9 mouse cellular contexts compared by ENCODE assay signal in the genomic region with DNA sequence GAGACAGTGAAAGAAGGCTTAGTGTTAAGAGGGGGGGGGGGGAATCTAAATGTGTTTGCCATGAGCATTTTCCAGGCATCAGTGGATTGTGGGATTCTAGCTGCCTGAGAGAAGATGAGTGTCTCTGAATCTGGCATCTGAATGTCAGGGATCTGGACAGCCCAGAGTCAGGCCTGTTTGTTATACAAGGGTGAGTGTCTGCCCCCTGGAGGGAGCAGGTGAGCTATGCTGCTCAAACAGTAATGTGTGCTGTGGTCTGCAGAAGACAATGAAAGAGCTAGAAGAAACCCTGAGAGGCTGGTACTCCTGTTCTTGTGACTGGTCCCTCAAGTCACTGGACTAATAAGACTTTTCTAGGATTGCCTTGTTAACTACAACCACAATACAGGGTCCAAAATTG. TPM values are rescaled to one million over a fixed set of nuclear protein-coding genes. Genes with fewer than 3 reads are reported as not detected.
A peak's percentile ranks its signal among the peaks of the same experiment; 100 is the strongest.
DNase-seq lines count a peak whose midpoint lies in the region; ATAC-seq and TF ChIP-seq lines count a peak whose summit lies in the region.
"Had no signal": no experiment of that assay in that cellular context is flagged by ENCODE, and none has a peak within 500 bp of the region (broad histone marks: within the 10 kb centered on the region; RNA-seq: fewer than 3 reads in every experiment).

No protein-coding gene starts in this region.

- H3K36me3 ChIP-seq in forebrain, postnatal 0 days (ENCODE audit: insufficient read depth) = no peaks in the 10 kb centered on the region
- no peaks in the 10 kb centered on the region for H3K36me3 ChIP-seq in forebrain, embryonic 13.5 days (ENCODE audit: poor library complexity, severe bottlenecking)
- H3K36me3 ChIP-seq in splenic B cell, adult 2 months (ENCODE audit: control insufficient read depth, insufficient read depth, low read length, poor library complexity, severe bottlenecking) = no peaks in the 10 kb centered on the region; the same call in 1 of the 2 replicates
- H3K36me3 ChIP-seq in forebrain, embryonic 15.5 days = no peaks in the 10 kb centered on the region
- H3K36me3 ChIP-seq: limb, embryonic 12.5 days had no signal

- no peaks in the 10 kb centered on the region for H3K9me3 ChIP-seq in forebrain, postnatal 0 days (ENCODE audit: low read length)
- no peaks in the 10 kb centered on the region for H3K9me3 ChIP-seq in forebrain, embryonic 13.5 days (replicated peaks)
- no peaks in the 10 kb centered on the region for H3K9me3 ChIP-seq in forebrain, embryonic 15.5 days
- H3K9me3 ChIP-seq: limb, embryonic 12.5 days had no signal

- no peak overlapping the region for H3K9ac ChIP-seq in forebrain, postnatal 0 days
- no peak overlapping the region for H3K9ac ChIP-seq in forebrain, embryonic 13.5 days
- H3K9ac ChIP-seq in forebrain, embryonic 15.5 days (replicated peaks) = no peak overlapping the region
- H3K9ac ChIP-seq: limb, embryonic 12.5 days had no signal

- H3K27me3 ChIP-seq in forebrain, postnatal 0 days (ENCODE audit: insufficient read depth, low read length) = no peaks in the 10 kb centered on the region
- no peaks in the 10 kb centered on the region for H3K27me3 ChIP-seq in forebrain, embryonic 13.5 days
- no peaks in the 10 kb centered on the region for H3K27me3 ChIP-seq in splenic B cell, adult 2 months (ENCODE audit: control insufficient read depth, insufficient read depth, low read length, poor library complexity, severe bottlenecking)
- no peaks in the 10 kb centered on the region for H3K27me3 ChIP-seq in forebrain, embryonic 15.5 days
- H3K27me3 ChIP-seq: limb, embryonic 12.5 days had no signal

- ATAC-seq in forebrain, postnatal 0 days = peak; percentile 43
- ATAC-seq in forebrain, embryonic 13.5 days = no peak
- no peak for ATAC-seq in forebrain, embryonic 15.5 days (replicated peaks)

- H3K4me2 ChIP-seq in forebrain, postnatal 0 days (ENCODE audit: low read depth) = no peak overlapping the region
- no peak overlapping the region for H3K4me2 ChIP-seq in forebrain, embryonic 13.5 days
- no peak overlapping the region for H3K4me2 ChIP-seq in forebrain, embryonic 15.5 days (replicated peaks)
- H3K4me2 ChIP-seq: limb, embryonic 12.5 days had no signal

- intact Hi-C loops in heart, postnatal 36 days (cut with DNase I) = loop anchor here (1.0 to 5.0 kb wide), 2 partner anchors 107 to 171 kb away; partner anchors contain the start of gene Serpinb6b

- H3K27ac ChIP-seq in forebrain, postnatal 0 days (ENCODE audit: low read depth, low read length) = no peak overlapping the region
- no peak overlapping the region for H3K27ac ChIP-seq in forebrain, embryonic 13.5 days
- no peak overlapping the region for H3K27ac ChIP-seq in forebrain, embryonic 15.5 days (replicated peaks)
- H3K27ac ChIP-seq: limb, embryonic 12.5 days had no signal

- H3K4me3 ChIP-seq in forebrain, postnatal 0 days (ENCODE audit: low read depth, low read length) = no peak overlapping the region
- H3K4me3 ChIP-seq in forebrain, embryonic 13.5 days = no peak overlapping the region
- no peak overlapping the region for H3K4me3 ChIP-seq in forebrain, embryonic 15.5 days
- H3K4me3 ChIP-seq: limb, embryonic 12.5 days had no signal

- TF ChIP-seq CTCF in forebrain, postnatal 0 days (IDR thresholded peaks at IDR 0.05; ENCODE audit: low read depth) = peak; percentile 39; the same call in 1 of the 2 replicates

- no peaks in the 10 kb centered on the region for H3K4me1 ChIP-seq in forebrain, postnatal 0 days (ENCODE audit: insufficient read depth)
- H3K4me1 ChIP-seq in forebrain, embryonic 13.5 days = no peaks in the 10 kb centered on the region
- no peaks in the 10 kb centered on the region for H3K4me1 ChIP-seq in forebrain, embryonic 15.5 days
- H3K4me1 ChIP-seq: limb, embryonic 12.5 days had no signal

- no peak for DNase-seq in forebrain, postnatal 0 days
- DNase-seq in A20 (ENCODE audit: low read depth, low spot score) = peak; percentile 70
- DNase-seq in adrenal gland, postnatal 25 days = peak; percentile 49
- peak; percentile 34 to 44 for DNase-seq in heart, postnatal 36 days
- DNase-seq in lung, adult 18-20 months = peak; percentile 55 to 69
- peak; percentile 70 for DNase-seq in splenic B cell, adult 2 months (ENCODE audit: low read depth, low spot score)

RNA-seq across cellular contexts. Expression of gene Serpinb1b, which starts 4.3 kb away (rescaled TPM):
- 0.95 and 1.1 TPM in 2 replicates for total RNA-seq in forebrain, postnatal 0 days (2014; rRNA removed)
- polyA plus RNA-seq in forebrain, postnatal 0 days (2015; fragmentation: Nextera tagmentation; extraction: Ambion mirVana) = 3.5 and 4.1 TPM in 2 replicates
- 2.7 and 4.1 TPM in 2 replicates for polyA plus RNA-seq in forebrain, embryonic 13.5 days (2015; fragmentation: Nextera tagmentation; extraction: Ambion mirVana)
- 0.52 and 1.1 TPM in 2 replicates for total RNA-seq in adrenal gland, postnatal 25 days (2021)
- not detected for total RNA-seq in heart, postnatal 36 days (2021)
- polyA plus RNA-seq in forebrain, embryonic 15.5 days (2015; fragmentation: Nextera tagmentation; extraction: Ambion mirVana) = 3.1 and 4.9 TPM in 2 replicates

RNA-seq across cellular contexts. Expression of gene Serpinb9b, which starts 46.8 kb away (rescaled TPM):
- 0.24 TPM in 1 of 2 replicates, not detected in the other for total RNA-seq in forebrain, postnatal 0 days (2014; rRNA removed)
- 0.11 and 0.18 TPM in 2 replicates for polyA plus RNA-seq in forebrain, postnatal 0 days (2015; fragmentation: Nextera tagmentation; extraction: Ambion mirVana)
- 0.06 and 0.09 TPM in 2 replicates for polyA plus RNA-seq in forebrain, embryonic 13.5 days (2015; fragmentation: Nextera tagmentation; extraction: Ambion mirVana)
- total RNA-seq in adrenal gland, postnatal 25 days (2021) = 0.29 TPM in 1 of 2 replicates, not detected in the other
- total RNA-seq in heart, postnatal 36 days (2021) = under 1 TPM; 0.16 to 0.44 TPM
- polyA plus RNA-seq in forebrain, embryonic 15.5 days (2015; fragmentation: Nextera tagmentation; extraction: Ambion mirVana) = 0.28 and 0.34 TPM in 2 replicates
- polyA plus RNA-seq: limb, embryonic 12.5 days had no signal
